Mouse (Mus musculus): ENCODE results near the gene Vmn1r176. TPM values are rescaled to one million over a fixed set of nuclear protein-coding genes. Genes with fewer than 3 reads are reported as not detected.
"Not testable (repeated sequence)": the region's sequence is repeated elsewhere in the genome, so short reads cannot be mapped to it uniquely, and the experiment has no call there.

Vmn1r176 gene
- not detected in 2 replicates for polyA plus RNA-seq (2016; fragmentation: Nextera tagmentation; extraction: Ambion mirVana)

GRCm38 (mm10) chr7:23837272-23837671 lies at the start of gene Vmn1r176:
Gene Vmn1r176 (minus strand): TSS chr7:23837372.
- H3K9ac ChIP-seq; H3K4me3 ChIP-seq; H3K27me3 ChIP-seq (replicated peaks); ATAC-seq; H3K9me3 ChIP-seq (replicated peaks); H3K4me2 ChIP-seq; H3K36me3 ChIP-seq; H3K27ac ChIP-seq; H3K4me1 ChIP-seq: not testable (repeated sequence)
- no CpG with 5 or more reads among the region's 1 CpGs for WGBS (ENCODE audit: insufficient replicate concordance)

- H3K9me3 ChIP-seq (replicated peaks); H3K27ac ChIP-seq; H3K4me1 ChIP-seq; H3K4me2 ChIP-seq; H3K27me3 ChIP-seq (replicated peaks); H3K4me3 ChIP-seq; H3K9ac ChIP-seq; ATAC-seq; H3K36me3 ChIP-seq: not testable (repeated sequence)
- 47% methylated on average over 4 of the region's 4 CpGs for WGBS (ENCODE audit: insufficient replicate concordance)
These were observed 39.7 kb upstream of the Vmn1r176 start for GRCm38 (mm10) chr7:23876918-23877317.

- not testable (repeated sequence) for ATAC-seq; H3K9me3 ChIP-seq (replicated peaks); H3K36me3 ChIP-seq; H3K4me1 ChIP-seq; H3K9ac ChIP-seq; H3K27ac ChIP-seq; H3K27me3 ChIP-seq (replicated peaks); H3K4me3 ChIP-seq; H3K4me2 ChIP-seq
- WGBS (ENCODE audit: insufficient replicate concordance) = 9% methylated on average over 1 of the region's 1 CpGs
These were observed 29.2 kb upstream of the Vmn1r176 start, which contains the start of gene Vmn1r177 for GRCm38 (mm10) chr7:23866349-23866748. Gene Vmn1r177 (minus strand): TSS chr7:23866449.

- not testable (repeated sequence) for H3K4me3 ChIP-seq; H3K36me3 ChIP-seq; H3K27ac ChIP-seq; H3K9me3 ChIP-seq (replicated peaks); H3K9ac ChIP-seq; H3K27me3 ChIP-seq (replicated peaks); ATAC-seq; H3K4me2 ChIP-seq; H3K4me1 ChIP-seq
These were observed 26.6 kb downstream of the Vmn1r176 start, which contains the start of gene Vmn1r175 for GRCm38 (mm10) chr7:23810543-23810942. Gene Vmn1r175 (minus strand): TSS chr7:23810643.

- H3K4me2 ChIP-seq = no peak overlapping the region
- H3K4me1 ChIP-seq = no peaks in the 10 kb centered on the region
- no peak for ATAC-seq
- no peaks in the 10 kb centered on the region for H3K36me3 ChIP-seq
- no peak overlapping the region for H3K9ac ChIP-seq
- peaks cover 16% of the 10 kb centered on the region; the same call in 1 of the 2 replicates for H3K9me3 ChIP-seq (replicated peaks)
- no peak overlapping the region for H3K27ac ChIP-seq
- WGBS (ENCODE audit: insufficient replicate concordance) = 68% methylated on average over 6 of the region's 6 CpGs
- no peak overlapping the region for H3K4me3 ChIP-seq
- no peaks in the 10 kb centered on the region for H3K27me3 ChIP-seq (replicated peaks)
These were observed 52.6 kb downstream of the Vmn1r176 start for GRCm38 (mm10) chr7:23784526-23784925.

Other genes starting within 250 kb of the Vmn1r176 start
- gene Vmn1r170, start 231.2 kb downstream of the Vmn1r176 start, polyA plus RNA-seq (2016; fragmentation: Nextera tagmentation; extraction: Ambion mirVana) = not detected in 2 replicates
- not detected in 2 replicates for gene Vmn1r171, start 206.7 kb downstream of the Vmn1r176 start, polyA plus RNA-seq (2016; fragmentation: Nextera tagmentation; extraction: Ambion mirVana)
- not detected in 2 replicates for gene Vmn1r172, start 179.1 kb downstream of the Vmn1r176 start, polyA plus RNA-seq (2016; fragmentation: Nextera tagmentation; extraction: Ambion mirVana)
- gene Vmn1r173, start 136.7 kb downstream of the Vmn1r176 start, polyA plus RNA-seq (2016; fragmentation: Nextera tagmentation; extraction: Ambion mirVana) = not detected in 2 replicates
- not detected in 2 replicates for gene Vmn1r174, start 85.1 kb downstream of the Vmn1r176 start, polyA plus RNA-seq (2016; fragmentation: Nextera tagmentation; extraction: Ambion mirVana)
- gene Vmn1r175, start 26.7 kb downstream of the Vmn1r176 start, polyA plus RNA-seq (2016; fragmentation: Nextera tagmentation; extraction: Ambion mirVana) = not detected in 2 replicates
- gene Vmn1r177, start 29.1 kb upstream of the Vmn1r176 start, polyA plus RNA-seq (2016; fragmentation: Nextera tagmentation; extraction: Ambion mirVana) = not detected in 2 replicates
- gene Vmn1r178, start 54.6 kb upstream of the Vmn1r176 start, polyA plus RNA-seq (2016; fragmentation: Nextera tagmentation; extraction: Ambion mirVana) = not detected in 2 replicates
- not detected in 2 replicates for gene Vmn1r179, start 89.6 kb upstream of the Vmn1r176 start, polyA plus RNA-seq (2016; fragmentation: Nextera tagmentation; extraction: Ambion mirVana)
- not detected in 2 replicates for gene Vmn1r180, start 113.3 kb upstream of the Vmn1r176 start, polyA plus RNA-seq (2016; fragmentation: Nextera tagmentation; extraction: Ambion mirVana)
- gene Vmn1r181, start 137.2 kb upstream of the Vmn1r176 start, polyA plus RNA-seq (2016; fragmentation: Nextera tagmentation; extraction: Ambion mirVana) = not detected in 2 replicates
- not detected in 2 replicates for gene V1rd19, start 164.3 kb upstream of the Vmn1r176 start, polyA plus RNA-seq (2016; fragmentation: Nextera tagmentation; extraction: Ambion mirVana)
- not detected in 2 replicates for gene Vmn1r183, start 215.9 kb upstream of the Vmn1r176 start, polyA plus RNA-seq (2016; fragmentation: Nextera tagmentation; extraction: Ambion mirVana)
- 13.3 and 14.8 TPM in 2 replicates for gene Zfp180, start 244.6 kb upstream of the Vmn1r176 start, polyA plus RNA-seq (2016; fragmentation: Nextera tagmentation; extraction: Ambion mirVana)

Data from liver, embryonic 12.5 days (tissue).